9 mouse cellular contexts compared by ENCODE assay signal in genomic region chr3:66650749-66651472, GRCm38 (mm10).
DNase-seq lines count a peak whose midpoint lies in the region; ATAC-seq and TF ChIP-seq lines count a peak whose summit lies in the region.
"Had no signal": no experiment of that assay in that cellular context is flagged by ENCODE, and none has a peak within 500 bp of the region (broad histone marks: within the 10 kb centered on the region; RNA-seq: fewer than 3 reads in every experiment).

No protein-coding gene starts in this region.

- H3K4me2 ChIP-seq in forebrain, embryonic 14.5 days (ENCODE audit: low read length) = no peak overlapping the region
- H3K4me2 ChIP-seq in forebrain, embryonic 12.5 days = no peak overlapping the region
- peak overlapping the region; percentile 20; the same call in 1 of the 2 replicates for H3K4me2 ChIP-seq in lung, embryonic 14.5 days
- peak overlapping the region; percentile 9 for H3K4me2 ChIP-seq in intestine, embryonic 14.5 days (ENCODE audit: low read length)
- peak overlapping the region; percentile 32; the same call in 1 of the 2 replicates for H3K4me2 ChIP-seq in neural tube, embryonic 13.5 days

- peak; percentile 18; the same call in 1 of the 2 replicates for ATAC-seq in forebrain, embryonic 14.5 days
- ATAC-seq in forebrain, embryonic 12.5 days (ENCODE audit: low FRiP score) = no peak
- ATAC-seq in lung, embryonic 14.5 days (ENCODE audit: insufficient read depth) = no peak; the same call in 1 of the 2 replicates
- ATAC-seq in intestine, embryonic 14.5 days (replicated peaks; ENCODE audit: low FRiP score, low TSS enrichment, low read depth) = peak; percentile 62
- peak; percentile 50; the same call in 1 of the 2 replicates for ATAC-seq in neural tube, embryonic 13.5 days (ENCODE audit: low read depth)
- ATAC-seq in frontal cortex, adult (ENCODE audit: low TSS enrichment) = no peak

- TF ChIP-seq CTCF in lung, embryonic 14.5 days (IDR thresholded peaks at IDR 0.05; ENCODE audit: low read depth) = no peak

- DNase-seq in forebrain, embryonic 14.5 days (ENCODE audit: low spot score) = peak; percentile 4
- DNase-seq in lung, embryonic 14.5 days = no peak
- DNase-seq in lung, postnatal 25 days (ENCODE audit: low spot score) = no peak
- DNase-seq in intestine, embryonic 14.5 days (ENCODE audit: low spot score) = no peak
- DNase-seq in adrenal gland, postnatal 10 days = no peak

- H3K9me3 ChIP-seq in forebrain, embryonic 14.5 days (replicated peaks; ENCODE audit: control insufficient read depth, low read length) = no peaks in the 10 kb centered on the region
- H3K9me3 ChIP-seq in forebrain, embryonic 12.5 days = no peaks in the 10 kb centered on the region
- H3K9me3 ChIP-seq in lung, embryonic 14.5 days (ENCODE audit: low read depth, low read length) = no peaks in the 10 kb centered on the region
- H3K9me3 ChIP-seq in intestine, embryonic 14.5 days (ENCODE audit: control insufficient read depth, low read length) = no peaks in the 10 kb centered on the region
- H3K9me3 ChIP-seq in neural tube, embryonic 13.5 days = no peaks in the 10 kb centered on the region

- peaks cover 3% of the 10 kb centered on the region; the same call in 1 of the 2 replicates for H3K4me1 ChIP-seq in forebrain, embryonic 14.5 days (ENCODE audit: control insufficient read depth, insufficient read depth, low read length)
- H3K4me1 ChIP-seq in forebrain, embryonic 12.5 days = no peaks in the 10 kb centered on the region
- peaks cover 15% of the 10 kb centered on the region; the same call in 1 of the 2 replicates for H3K4me1 ChIP-seq in lung, embryonic 14.5 days (ENCODE audit: insufficient read depth)
- 0 out of 2 replicates have a peak, but pooled peaks cover 6% of the 10 kb centered on the region for H3K4me1 ChIP-seq in intestine, embryonic 14.5 days (replicated peaks; ENCODE audit: control insufficient read depth, insufficient read depth, low read length)
- peaks cover 12% of the 10 kb centered on the region; the same call in 1 of the 2 replicates for H3K4me1 ChIP-seq in neural tube, embryonic 13.5 days (replicated peaks)

- no peak overlapping the region for H3K27ac ChIP-seq in forebrain, embryonic 14.5 days (ENCODE audit: low read depth, low read length)
- H3K27ac ChIP-seq in forebrain, embryonic 12.5 days = no peak overlapping the region
- H3K27ac ChIP-seq in lung, embryonic 14.5 days (ENCODE audit: low read depth) = no peak overlapping the region
- no peak overlapping the region for H3K27ac ChIP-seq in intestine, embryonic 14.5 days (ENCODE audit: low read depth)
- no peak overlapping the region for H3K27ac ChIP-seq in neural tube, embryonic 13.5 days (replicated peaks)

- no peaks in the 10 kb centered on the region for H3K27me3 ChIP-seq in forebrain, embryonic 14.5 days (replicated peaks; ENCODE audit: control insufficient read depth, insufficient read depth, low read length)
- H3K27me3 ChIP-seq in forebrain, embryonic 12.5 days = no peaks in the 10 kb centered on the region
- no peaks in the 10 kb centered on the region for H3K27me3 ChIP-seq in lung, embryonic 14.5 days (ENCODE audit: insufficient read depth, low read length)
- H3K27me3 ChIP-seq in intestine, embryonic 14.5 days (replicated peaks; ENCODE audit: control insufficient read depth, insufficient read depth, low read length) = no peaks in the 10 kb centered on the region
- H3K27me3 ChIP-seq in neural tube, embryonic 13.5 days = no peaks in the 10 kb centered on the region
- H3K27me3 ChIP-seq: CH12.LX had no signal

- H3K9ac ChIP-seq in forebrain, embryonic 14.5 days (ENCODE audit: low read length) = no peak overlapping the region
- no peak overlapping the region for H3K9ac ChIP-seq in forebrain, embryonic 12.5 days
- no peak overlapping the region for H3K9ac ChIP-seq in lung, embryonic 14.5 days
- H3K9ac ChIP-seq in intestine, embryonic 14.5 days (ENCODE audit: low read length) = no peak overlapping the region
- no peak overlapping the region for H3K9ac ChIP-seq in neural tube, embryonic 13.5 days

- 60% methylated on average over 16 of the region's 16 CpGs for WGBS in forebrain, embryonic 14.5 days
- WGBS in forebrain, embryonic 12.5 days = 61% methylated on average over 16 of the region's 16 CpGs
- 44% methylated on average over 16 of the region's 16 CpGs for WGBS in lung, embryonic 14.5 days
- 36% methylated on average over 16 of the region's 16 CpGs for WGBS in intestine, embryonic 14.5 days
- WGBS in neural tube, embryonic 13.5 days = 36% methylated on average over 16 of the region's 16 CpGs

- H3K36me3 ChIP-seq in forebrain, embryonic 14.5 days (ENCODE audit: control insufficient read depth, insufficient read depth, low read length) = no peaks in the 10 kb centered on the region
- H3K36me3 ChIP-seq in forebrain, embryonic 12.5 days (replicated peaks) = no peaks in the 10 kb centered on the region
- no peaks in the 10 kb centered on the region for H3K36me3 ChIP-seq in lung, embryonic 14.5 days (ENCODE audit: insufficient read depth)
- no peaks in the 10 kb centered on the region for H3K36me3 ChIP-seq in intestine, embryonic 14.5 days (ENCODE audit: control insufficient read depth, insufficient read depth, low read length)
- H3K36me3 ChIP-seq in neural tube, embryonic 13.5 days = no peaks in the 10 kb centered on the region

- H3K4me3 ChIP-seq in forebrain, embryonic 14.5 days (ENCODE audit: low read depth, low read length) = no peak overlapping the region
- no peak overlapping the region for H3K4me3 ChIP-seq in forebrain, embryonic 12.5 days (replicated peaks)
- H3K4me3 ChIP-seq in lung, embryonic 14.5 days (ENCODE audit: low read depth, low read length) = no peak overlapping the region
- no peak overlapping the region for H3K4me3 ChIP-seq in intestine, embryonic 14.5 days (ENCODE audit: low read depth, low read length)
- H3K4me3 ChIP-seq in neural tube, embryonic 13.5 days = no peak overlapping the region

Comparison
In these comparisons a context has a peak if more than half of its experiments do, and no peak if none do; other contexts are left out.
1. ATAC-seq: peak in forebrain, embryonic 14.5 days (single experiment), intestine, embryonic 14.5 days (single experiment) and neural tube, embryonic 13.5 days (single experiment); none in forebrain, embryonic 12.5 days (single experiment), lung, embryonic 14.5 days (single experiment) and frontal cortex, adult (single experiment).
2. H3K4me2 ChIP-seq: peak in lung, embryonic 14.5 days (single experiment), intestine, embryonic 14.5 days (single experiment) and neural tube, embryonic 13.5 days (single experiment); none in forebrain, embryonic 14.5 days (single experiment) and forebrain, embryonic 12.5 days (single experiment).